19 mouse cellular contexts compared by ENCODE assay signal in the genomic region with DNA sequence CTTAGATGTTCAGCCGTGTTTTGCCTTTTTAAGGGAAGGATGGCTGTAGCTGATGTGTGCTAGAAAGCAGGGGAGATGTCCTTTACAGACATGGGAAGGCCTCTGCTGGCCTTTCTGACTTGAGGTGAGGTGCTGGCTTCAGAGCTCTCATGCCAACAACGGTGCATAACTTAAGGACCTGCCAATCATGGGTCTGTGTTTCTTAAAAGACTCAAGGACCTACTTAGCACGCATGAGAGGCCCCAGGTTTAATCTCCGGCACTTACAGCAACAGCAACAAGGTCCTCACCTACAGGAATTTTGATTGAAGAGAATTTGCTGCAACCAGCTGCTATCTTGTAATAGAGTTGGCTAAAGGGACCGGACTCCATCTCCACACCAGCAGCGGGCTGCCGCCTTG. TPM values are rescaled to one million over a fixed set of nuclear protein-coding genes. Genes with fewer than 3 reads are reported as not detected.
"Had no signal": no experiment of that assay in that cellular context is flagged by ENCODE, and none has a peak within 500 bp of the region (broad histone marks: within the 10 kb centered on the region; RNA-seq: fewer than 3 reads in every experiment).

No protein-coding gene starts in this region.

- H3K4me3 ChIP-seq: layer of hippocampus, adult 2 months; limb, embryonic 10.5 days; limb, embryonic 13.5 days; liver, embryonic 13.5 days; midbrain, embryonic 13.5 days had no signal

- H3K27ac ChIP-seq: kidney, postnatal 0 days; layer of hippocampus, adult 2 months; limb, embryonic 10.5 days; limb, embryonic 13.5 days; liver, embryonic 13.5 days; macrophage; midbrain, embryonic 13.5 days; stomach, postnatal 0 days had no signal

- H3K9me3 ChIP-seq: limb, embryonic 10.5 days; limb, embryonic 13.5 days; liver, embryonic 13.5 days; midbrain, embryonic 13.5 days had no signal

- H3K4me1 ChIP-seq: limb, embryonic 13.5 days; midbrain, embryonic 13.5 days had no signal

- H3K27me3 ChIP-seq: limb, embryonic 13.5 days; liver, embryonic 13.5 days; midbrain, embryonic 13.5 days had no signal

- H3K9ac ChIP-seq: limb, embryonic 13.5 days; liver, embryonic 13.5 days; midbrain, embryonic 13.5 days had no signal

- DNase-seq: kidney, adult 2 months; kidney, postnatal 25 days; layer of hippocampus, adult 9-11 months; liver, embryonic 13.5 days; right cerebral cortex, postnatal 14 days; right cerebral cortex, postnatal 4 days; thymus, adult 18-20 months; thymus, postnatal 36 days had no signal

- ATAC-seq: intestine, postnatal 0 days; midbrain, embryonic 13.5 days; midbrain, embryonic 16.5 days had no signal

- H3K4me2 ChIP-seq: limb, embryonic 13.5 days; liver, embryonic 13.5 days; midbrain, embryonic 13.5 days had no signal

RNA-seq across cellular contexts. Expression of a gene that starts 22.5 kb away (rescaled TPM):
- total RNA-seq: megakaryocyte, adult 5-6 weeks had no signal
- polyA plus RNA-seq: liver, embryonic 13.5 days; liver, embryonic 16.5 days; macrophage had no signal
